Mouse (Mus musculus) spleen, adult 2 months (tissue): ENCODE measurements around the gene Cped1.

Experiments used
- CTCF ChIP-seq: fragments of 200-500 bp; IDR thresholded peaks from 2 replicates; pipeline ENCODE4 v1.5.1; 2011; ENCODE audit warnings: mild to moderate bottlenecking, inconsistent platforms; ENCODE audit not compliant: insufficient read depth, insufficient read length, insufficient replicate concordance; ENCODE audit errors: extremely low read depth
- POLR2A ChIP-seq: fragments of 200-500 bp; IDR thresholded peaks from 2 replicates; pipeline ENCODE4 v1.6.1; 2011; ENCODE audit warnings: low read depth, low read length, inconsistent platforms

DNA sequence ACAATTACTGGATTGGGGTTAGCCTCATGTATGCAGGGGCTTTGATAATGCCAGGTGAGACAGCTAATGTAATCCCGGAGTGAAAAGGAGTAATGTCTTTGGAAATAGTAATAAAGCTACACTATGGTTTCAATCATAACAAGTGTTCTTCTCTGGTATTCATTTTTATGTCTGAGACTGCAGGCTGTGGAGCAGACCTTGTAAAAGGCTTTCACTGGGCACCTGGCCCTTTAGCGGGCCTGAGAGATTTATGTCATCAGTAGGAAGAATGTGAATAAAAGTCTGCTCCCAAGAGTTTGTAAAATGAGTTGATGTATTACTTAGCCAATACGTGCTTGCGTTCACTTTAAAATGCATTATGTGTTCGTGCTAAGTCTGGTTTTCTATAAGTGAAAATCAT lies 108.1 kb downstream of the Cped1 start:
- TF ChIP-seq POLR2A (no peak), CTCF (no peak)
